Mouse (Mus musculus) heart, postnatal 36 days (tissue): ENCODE results near the gene Isca1. TPM values are rescaled to one million over a fixed set of nuclear protein-coding genes. Genes with fewer than 3 reads are reported as not detected.
"Not testable (repeated sequence)": the region's sequence is repeated elsewhere in the genome, so short reads cannot be mapped to it uniquely, and the experiment has no call there.

Experiments
- DNase-seq, 2 experiments: peaks; one replicate each; pipeline ENCODE4 v3.0.0; 2021 to 2022
- intact Hi-C: fragments of 180-260 bp; cut with DNase I; formaldehyde crosslinking; loops from one replicate; pipeline ENCODE4 v1.15.1; 2025
- total RNA-seq, 2 experiments: library from RNA; stranded (reverse); gene quantifications; 2 replicates each; pipeline ENCODE4 v1.2.3; 2021

Gene Isca1
- total RNA-seq, 2 experiments from 2014 or later: 215 to 228 TPM

- no peak for DNase-seq
Observed at GRCm38 (mm10) chr13:59756906-59757305, 12.7 kb downstream of the Isca1 start.

GRCm38 (mm10) chr13:59750310-59750709, 19.3 kb downstream of the Isca1 start:
- DNase-seq: no peak
- intact Hi-C loops: no loop called here

More at GRCm38 (mm10) chr13:59756906-59757305, 12.7 kb downstream of the Isca1 start:
- intact Hi-C loops: no loop called here

- intact Hi-C loops: no loop called here
- no peak for DNase-seq
Observed at GRCm38 (mm10) chr13:59746711-59747110, 22.9 kb downstream of the Isca1 start, which contains the start of gene 1700014D04Rik. 1700014D04Rik (minus strand) TSS chr13:59746752.

GRCm38 (mm10) chr13:59746164-59746563, 23.4 kb downstream of the Isca1 start:
- intact Hi-C loops: no loop called here
- DNase-seq: no peak

GRCm38 (mm10) chr13:59745462-59745861, 24.1 kb downstream of the Isca1 start:
- no peak for DNase-seq
- intact Hi-C loops: no loop called here

GRCm38 (mm10) chr13:59741697-59742096, 27.9 kb downstream of the Isca1 start:
- DNase-seq: peak; percentile 33
- intact Hi-C loops: no loop called here

GRCm38 (mm10) chr13:59741096-59741495, 28.5 kb downstream of the Isca1 start:
- intact Hi-C loops: no loop called here
- DNase-seq: peak; percentile 47 to 66

- no peak for DNase-seq
- intact Hi-C loops: no loop called here
Observed at GRCm38 (mm10) chr13:59739397-59739796, 30.2 kb downstream of the Isca1 start.

GRCm38 (mm10) chr13:59738455-59738854, 31.2 kb downstream of the Isca1 start:
- DNase-seq: no peak
- intact Hi-C loops: no loop called here

- intact Hi-C loops: no loop called here
- no peak for DNase-seq
Observed at GRCm38 (mm10) chr13:59735190-59735589, 34.4 kb downstream of the Isca1 start.

- intact Hi-C loops, DNase-seq: not testable (repeated sequence)
Observed at GRCm38 (mm10) chr13:59734347-59734746, 35.3 kb downstream of the Isca1 start.

- no peak for DNase-seq
- intact Hi-C loops: no loop called here
Observed at GRCm38 (mm10) chr13:59733936-59734335, 35.7 kb downstream of the Isca1 start.

GRCm38 (mm10) chr13:59731652-59732051, 38.0 kb downstream of the Isca1 start, which contains the start of gene Spata31d1d:
Spata31d1d (minus strand) TSS chr13:59731752.
- no peak for DNase-seq
- intact Hi-C loops: no loop called here

GRCm38 (mm10) chr13:59728378-59729093, 41.1 kb downstream of the Isca1 start:
- intact Hi-C loops: loop anchor here (2.0 to 5.0 kb wide), 3 partner anchors 24 to 211 kb away; no protein-coding TSS in a partner anchor
- peak; percentile 81 to 83 for DNase-seq

GRCm38 (mm10) chr13:59726139-59726867, 43.3 kb downstream of the Isca1 start:
- intact Hi-C loops: loop anchor here (5.0 kb wide), 2 partner anchors 89 to 209 kb away; no protein-coding TSS in a partner anchor
- DNase-seq: no peak

- DNase-seq, intact Hi-C loops: not testable (repeated sequence)
Observed at GRCm38 (mm10) chr13:59722089-59722488, 47.5 kb downstream of the Isca1 start.

GRCm38 (mm10) chr13:59719475-59719874, 50.1 kb downstream of the Isca1 start:
- intact Hi-C loops: loop anchor here (1.0 kb wide), 1 partner anchor 18 kb away; no protein-coding TSS in a partner anchor

GRCm38 (mm10) chr13:59718857-59719440, 50.7 kb downstream of the Isca1 start:
- peak in 1 of 2 experiments; percentile 27 for DNase-seq
- intact Hi-C loops: loop anchor here (1.0 kb wide), 1 partner anchor 18 kb away; no protein-coding TSS in a partner anchor

More at GRCm38 (mm10) chr13:59719475-59719874, 50.1 kb downstream of the Isca1 start:
- no peak for DNase-seq

- no peak for DNase-seq
- intact Hi-C loops: no loop called here
Observed at GRCm38 (mm10) chr13:59713710-59714109, 55.9 kb downstream of the Isca1 start.

GRCm38 (mm10) chr13:59711984-59712383, 57.6 kb downstream of the Isca1 start, which contains the start of gene Spata31d1b:
Spata31d1b (plus strand) TSS chr13:59712284.
- intact Hi-C loops, DNase-seq: not testable (repeated sequence)

- DNase-seq: no peak
- intact Hi-C loops: no loop called here
Observed at GRCm38 (mm10) chr13:59710230-59710629, 59.4 kb downstream of the Isca1 start, which contains the start of gene Spata31d1a. Spata31d1a (minus strand) TSS chr13:59710330.
